Mouse (Mus musculus): ENCODE data around the gene Fcgr3. TPM values are rescaled to one million over a fixed set of nuclear protein-coding genes. Genes with fewer than 3 reads are reported as not detected.
"Not testable (repeated sequence)": the region's sequence is repeated elsewhere in the genome, so short reads cannot be mapped to it uniquely, and the experiment has no call there.

Fcgr3 gene
- polyA plus RNA-seq, 1 experiment from 2014 or later, result 5.6 TPM

DNA sequence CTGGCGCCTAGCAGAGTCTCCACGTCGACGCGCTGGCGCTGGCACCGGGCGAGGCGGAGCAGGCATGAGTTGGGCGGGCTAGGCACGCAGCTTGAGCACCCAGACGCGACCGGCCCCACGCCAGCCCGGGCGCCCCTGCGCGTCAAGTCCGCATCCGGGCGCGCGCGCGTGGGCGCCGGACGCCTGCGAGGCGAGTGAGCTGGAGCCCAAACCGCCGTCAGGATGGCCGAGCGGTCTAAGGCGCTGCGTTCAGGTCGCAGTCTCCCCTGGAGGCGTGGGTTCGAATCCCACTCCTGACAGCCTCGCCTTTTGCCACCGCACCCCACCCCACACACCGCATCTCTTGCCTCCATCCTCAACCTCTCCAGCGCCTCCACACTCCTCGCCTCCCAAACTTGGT is 1.0 kb upstream of the Fcgr3 start:
- H3K4me1 ChIP-seq (ENCODE audit: control insufficient read depth, insufficient read depth, low read length); DNase-seq (ENCODE audit: low spot score); H3K36me3 ChIP-seq (ENCODE audit: control insufficient read depth, insufficient read depth, low read length); H3K9ac ChIP-seq (ENCODE audit: low read length); H3K4me2 ChIP-seq (ENCODE audit: low read depth); H3K9me3 ChIP-seq (ENCODE audit: control insufficient read depth, low read length); H3K27ac ChIP-seq (ENCODE audit: low read depth, low read length): not testable (repeated sequence)
- Histone ChIP-seq H3K4me3 (ENCODE audit: low read depth, low read length) (0 out of 2 replicates have a peak overlapping the region, but pooled peaks have one; percentile 16), H3K27me3 (ENCODE audit: control insufficient read depth, insufficient read depth, low read length) (peaks cover 31% of the 10 kb centered on the region)
- WGBS, result 5% methylated on average over 25 of the region's 45 CpGs
- peak; percentile 5; the same call in 1 of the 2 replicates for ATAC-seq (ENCODE audit: insufficient read depth, low FRiP score, low TSS enrichment)

DNA sequence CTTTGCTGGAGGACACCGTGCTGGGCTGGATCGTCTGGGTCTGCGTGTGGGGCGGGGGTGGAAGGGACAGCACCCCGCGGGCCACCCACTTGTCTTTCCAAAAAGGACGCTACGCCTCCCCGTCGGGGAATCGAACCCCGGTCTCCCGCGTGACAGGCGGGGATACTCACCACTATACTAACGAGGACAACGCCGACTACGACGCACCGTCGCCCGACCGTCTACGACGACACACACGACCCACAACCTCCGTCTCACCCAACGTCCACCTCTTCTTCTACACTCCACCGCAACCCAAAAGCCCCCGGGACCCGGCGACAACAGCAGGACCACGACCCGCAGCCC is 480 bp upstream of the Fcgr3 start:
- not testable (repeated sequence) for H3K27ac ChIP-seq (ENCODE audit: low read depth, low read length); H3K4me1 ChIP-seq (ENCODE audit: control insufficient read depth, insufficient read depth, low read length); DNase-seq (ENCODE audit: low spot score); H3K9ac ChIP-seq (ENCODE audit: low read length); H3K9me3 ChIP-seq (ENCODE audit: control insufficient read depth, low read length); H3K36me3 ChIP-seq (ENCODE audit: control insufficient read depth, insufficient read depth, low read length)
- H3K27me3 ChIP-seq (ENCODE audit: control insufficient read depth, insufficient read depth, low read length), result peaks cover 30% of the 10 kb centered on the region
- H3K4me2 ChIP-seq (ENCODE audit: low read depth), result peak overlapping the region; percentile 31; the same call in 1 of the 2 replicates
- 1% methylated on average over 16 of the region's 35 CpGs for WGBS
- peak; percentile 39 for ATAC-seq (ENCODE audit: insufficient read depth, low FRiP score, low TSS enrichment)
- peak overlapping the region; percentile 31 for H3K4me3 ChIP-seq (ENCODE audit: low read depth, low read length)

DNA sequence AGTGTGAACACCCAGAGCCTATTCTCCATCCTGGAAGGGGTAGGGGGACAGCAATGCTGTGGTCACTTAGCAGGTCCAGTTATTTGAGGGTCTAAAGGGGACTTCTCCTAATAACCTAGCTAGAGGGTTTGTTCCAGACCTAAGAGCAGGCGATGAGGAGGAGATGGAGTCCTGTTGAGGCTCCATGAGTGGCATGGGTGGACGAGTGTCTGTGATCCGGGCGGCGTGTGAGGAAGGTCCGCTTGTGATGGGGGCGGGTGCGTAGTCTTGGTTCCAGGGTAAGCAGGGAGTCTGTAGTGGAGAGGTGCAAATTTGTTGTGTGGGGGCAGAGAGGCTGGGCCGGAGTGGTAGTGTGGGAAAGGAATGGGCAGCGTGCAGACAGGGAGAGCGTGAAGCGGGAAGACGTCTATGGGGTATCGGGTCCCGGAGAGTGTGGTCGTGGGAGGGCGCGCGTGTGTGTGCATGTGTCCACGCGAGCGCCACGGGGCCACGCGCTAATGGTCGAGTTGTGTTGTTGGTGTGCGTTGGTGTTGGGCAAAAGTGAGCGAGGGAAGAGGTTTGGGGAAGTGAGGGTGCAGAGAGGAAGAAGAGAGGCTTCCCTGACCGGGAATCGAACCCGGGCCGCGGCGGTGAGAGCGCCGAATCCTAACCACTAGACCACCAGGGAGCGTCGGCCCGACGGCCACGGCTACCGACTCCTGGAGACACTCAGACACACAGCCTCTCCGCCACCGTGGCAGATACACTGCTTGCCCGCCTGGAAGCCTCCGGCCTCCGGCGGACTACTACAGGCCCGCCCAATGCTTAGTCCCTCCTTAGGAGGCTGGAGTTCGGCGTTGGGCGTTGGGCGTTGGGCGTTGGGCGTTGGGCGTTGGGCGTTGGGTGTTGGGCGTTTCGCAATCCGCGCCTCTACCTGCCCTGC is 905 bp downstream of the Fcgr3 start:
- H3K27ac ChIP-seq (ENCODE audit: low read depth, low read length); H3K4me1 ChIP-seq (ENCODE audit: control insufficient read depth, insufficient read depth, low read length); H3K9me3 ChIP-seq (ENCODE audit: control insufficient read depth, low read length); H3K9ac ChIP-seq (ENCODE audit: low read length); H3K36me3 ChIP-seq (ENCODE audit: control insufficient read depth, insufficient read depth, low read length): not testable (repeated sequence)
- 9% methylated on average over 38 of the region's 61 CpGs for WGBS
- peak overlapping the region; percentile 29 for H3K4me2 ChIP-seq (ENCODE audit: low read depth)
- ATAC-seq (ENCODE audit: insufficient read depth, low FRiP score, low TSS enrichment) (peak; percentile 82), DNase-seq (ENCODE audit: low spot score) (peak; percentile 32)
- peak overlapping the region; percentile 27 for H3K4me3 ChIP-seq (ENCODE audit: low read depth, low read length)
- peaks cover 22% of the 10 kb centered on the region for H3K27me3 ChIP-seq (ENCODE audit: control insufficient read depth, insufficient read depth, low read length)

DNA sequence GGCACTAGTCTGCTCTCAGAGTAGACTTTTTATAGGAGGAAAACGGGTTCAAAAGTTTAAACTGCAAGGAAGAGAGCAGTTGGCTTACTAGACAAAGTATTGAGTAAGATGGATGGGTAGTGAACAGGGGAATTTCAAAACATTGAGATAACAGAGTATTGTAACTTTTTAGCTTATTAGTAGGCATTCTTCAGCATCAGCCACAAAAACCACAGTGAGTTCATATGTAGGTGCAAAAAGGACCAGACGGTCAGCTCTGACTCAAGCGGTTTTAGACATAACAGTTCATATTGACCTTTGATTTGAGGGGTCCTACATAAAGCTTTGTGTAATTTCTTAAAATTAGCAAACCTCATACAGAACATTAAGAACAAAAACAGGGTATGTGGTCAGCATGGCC is 3.2 kb downstream of the Fcgr3 start:
- Histone ChIP-seq H3K4me3 (ENCODE audit: low read depth, low read length) (no peak overlapping the region), H3K27ac (ENCODE audit: low read depth, low read length) (no peak overlapping the region), H3K36me3 (ENCODE audit: control insufficient read depth, insufficient read depth, low read length) (no peaks in the 10 kb centered on the region), H3K27me3 (ENCODE audit: control insufficient read depth, insufficient read depth, low read length) (peaks cover 18% of the 10 kb centered on the region), H3K9ac (ENCODE audit: low read length) (no peak overlapping the region), H3K9me3 (ENCODE audit: control insufficient read depth, low read length) (no peaks in the 10 kb centered on the region), H3K4me1 (ENCODE audit: control insufficient read depth, insufficient read depth, low read length) (no peaks in the 10 kb centered on the region), H3K4me2 (ENCODE audit: low read depth) (no peak overlapping the region)
- ATAC-seq (ENCODE audit: insufficient read depth, low FRiP score, low TSS enrichment) (no peak), DNase-seq (ENCODE audit: low spot score) (no peak)
- 95% methylated on average over 3 of the region's 3 CpGs for WGBS

DNA sequence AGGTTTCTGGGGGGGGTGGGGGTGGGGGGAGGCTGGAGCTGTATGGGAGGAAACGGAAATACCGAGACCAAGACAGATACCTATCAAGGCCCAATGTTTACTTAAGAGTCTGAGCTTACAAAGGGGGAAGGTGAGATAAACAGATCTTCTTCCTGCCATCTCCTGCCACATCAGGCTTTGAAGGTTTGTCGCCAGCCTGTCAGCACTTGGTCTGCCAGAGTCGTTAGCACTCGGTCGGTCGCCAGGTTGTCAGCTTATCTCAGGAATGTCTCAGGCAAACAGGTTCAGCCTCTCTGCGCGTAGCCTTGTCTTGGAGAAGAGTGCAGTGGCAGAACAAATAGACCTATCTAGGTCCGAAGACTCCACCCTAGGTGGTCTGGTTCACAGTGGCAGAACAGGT is 4.3 kb downstream of the Fcgr3 start:
- Histone ChIP-seq H3K36me3 (ENCODE audit: control insufficient read depth, insufficient read depth, low read length) (no peaks in the 10 kb centered on the region), H3K27ac (ENCODE audit: low read depth, low read length) (no peak overlapping the region), H3K9me3 (ENCODE audit: control insufficient read depth, low read length) (no peaks in the 10 kb centered on the region), H3K4me3 (ENCODE audit: low read depth, low read length) (no peak overlapping the region), H3K27me3 (ENCODE audit: control insufficient read depth, insufficient read depth, low read length) (peaks cover 14% of the 10 kb centered on the region), H3K4me1 (ENCODE audit: control insufficient read depth, insufficient read depth, low read length) (no peaks in the 10 kb centered on the region), H3K9ac (ENCODE audit: low read length) (no peak overlapping the region), H3K4me2 (ENCODE audit: low read depth) (no peak overlapping the region)
- WGBS, result 57% methylated on average over 10 of the region's 10 CpGs
- no peak for DNase-seq (ENCODE audit: low spot score)
- no peak for ATAC-seq (ENCODE audit: insufficient read depth, low FRiP score, low TSS enrichment)

DNA sequence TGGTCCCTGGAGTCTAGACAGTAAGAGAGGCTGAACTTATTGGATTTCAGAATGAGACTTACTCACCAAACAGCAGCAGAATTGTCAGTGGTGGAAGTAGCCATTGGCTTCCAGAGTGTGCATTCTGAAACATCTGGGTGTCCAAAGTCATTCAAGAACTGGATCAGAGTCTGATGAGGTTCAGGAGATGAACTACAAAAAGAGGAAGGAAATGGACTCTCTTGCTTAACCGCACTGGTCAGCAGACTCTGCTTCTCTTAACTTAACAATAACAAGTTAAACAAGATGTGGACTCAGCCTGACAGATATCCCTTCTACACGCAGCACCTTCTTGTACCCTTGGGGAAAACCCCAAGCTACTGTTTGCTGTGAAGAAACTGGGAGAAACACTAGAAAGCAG is 5.5 kb downstream of the Fcgr3 start:
- H3K4me3 ChIP-seq (ENCODE audit: low read depth, low read length), result no peak overlapping the region
- no peak overlapping the region for H3K4me2 ChIP-seq (ENCODE audit: low read depth)
- 84% methylated on average over 2 of the region's 2 CpGs for WGBS
- peaks cover 7% of the 10 kb centered on the region for H3K27me3 ChIP-seq (ENCODE audit: control insufficient read depth, insufficient read depth, low read length)
- no peak overlapping the region for H3K9ac ChIP-seq (ENCODE audit: low read length)
- ATAC-seq (ENCODE audit: insufficient read depth, low FRiP score, low TSS enrichment) (no peak), DNase-seq (ENCODE audit: low spot score) (no peak)
- no peaks in the 10 kb centered on the region for H3K36me3 ChIP-seq (ENCODE audit: control insufficient read depth, insufficient read depth, low read length)
- no peak overlapping the region for H3K27ac ChIP-seq (ENCODE audit: low read depth, low read length)
- no peaks in the 10 kb centered on the region for H3K9me3 ChIP-seq (ENCODE audit: control insufficient read depth, low read length)
- no peaks in the 10 kb centered on the region for H3K4me1 ChIP-seq (ENCODE audit: control insufficient read depth, insufficient read depth, low read length)

DNA sequence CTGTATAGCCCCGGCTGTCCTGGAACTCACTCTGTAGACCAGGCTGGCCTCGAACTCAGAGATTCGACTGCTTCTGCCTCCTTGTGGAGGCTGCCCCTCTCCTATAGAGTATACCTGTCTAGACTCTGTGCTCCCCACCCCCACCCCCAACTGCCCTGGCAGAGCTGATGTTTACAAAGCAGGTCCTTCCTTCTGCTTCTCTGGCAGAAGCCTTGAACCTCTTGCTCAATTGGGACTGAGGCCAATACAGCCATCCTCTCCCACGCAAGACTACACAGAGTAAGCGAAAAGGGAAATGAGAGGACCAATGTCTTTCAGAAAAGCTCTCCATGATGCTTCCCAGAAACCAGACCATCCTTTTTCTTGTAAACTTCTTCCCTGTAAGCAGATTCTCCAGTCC is 7.5 kb downstream of the Fcgr3 start:
- no peak overlapping the region for H3K4me2 ChIP-seq (ENCODE audit: low read depth)
- H3K4me3 ChIP-seq (ENCODE audit: low read depth, low read length), result no peak overlapping the region
- no peaks in the 10 kb centered on the region for H3K9me3 ChIP-seq (ENCODE audit: control insufficient read depth, low read length)
- DNase-seq (ENCODE audit: low spot score), result no peak
- H3K27me3 ChIP-seq (ENCODE audit: control insufficient read depth, insufficient read depth, low read length), result no peaks in the 10 kb centered on the region
- H3K9ac ChIP-seq (ENCODE audit: low read length), result no peak overlapping the region
- H3K27ac ChIP-seq (ENCODE audit: low read depth, low read length), result no peak overlapping the region
- H3K36me3 ChIP-seq (ENCODE audit: control insufficient read depth, insufficient read depth, low read length), result no peaks in the 10 kb centered on the region
- no peak for ATAC-seq (ENCODE audit: insufficient read depth, low FRiP score, low TSS enrichment)
- H3K4me1 ChIP-seq (ENCODE audit: control insufficient read depth, insufficient read depth, low read length), result no peaks in the 10 kb centered on the region
- WGBS, result 91% methylated on average over 5 of the region's 5 CpGs

DNA sequence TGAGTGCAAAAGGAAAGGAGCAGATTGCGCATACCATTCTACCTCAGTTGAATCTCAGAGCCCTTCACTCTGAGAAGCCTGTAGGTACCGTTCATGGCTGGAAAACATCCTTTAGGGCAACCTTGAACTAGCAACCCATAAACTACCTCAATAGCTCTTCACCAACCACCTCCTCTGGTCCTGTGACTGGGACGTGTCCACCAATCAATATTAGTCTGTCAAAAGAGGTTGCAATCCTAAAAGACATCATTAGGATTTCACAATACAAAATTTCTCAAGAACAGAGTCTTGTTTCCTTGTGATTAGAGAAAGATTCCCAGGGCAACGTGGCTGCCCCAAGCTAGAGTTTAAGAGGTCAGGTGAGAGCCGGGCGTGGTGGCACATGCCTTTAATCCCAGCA is 11.4 kb downstream of the Fcgr3 start:
- H3K4me3 ChIP-seq (ENCODE audit: low read depth, low read length), result no peak overlapping the region
- H3K27me3 ChIP-seq (ENCODE audit: control insufficient read depth, insufficient read depth, low read length), result no peaks in the 10 kb centered on the region
- ATAC-seq (ENCODE audit: insufficient read depth, low FRiP score, low TSS enrichment) (no peak), DNase-seq (ENCODE audit: low spot score) (no peak)
- H3K4me2 ChIP-seq (ENCODE audit: low read depth), result no peak overlapping the region
- H3K36me3 ChIP-seq (ENCODE audit: control insufficient read depth, insufficient read depth, low read length), result no peaks in the 10 kb centered on the region
- 87% methylated on average over 6 of the region's 6 CpGs for WGBS
- H3K9me3 ChIP-seq (ENCODE audit: control insufficient read depth, low read length), result no peaks in the 10 kb centered on the region
- no peaks in the 10 kb centered on the region for H3K4me1 ChIP-seq (ENCODE audit: control insufficient read depth, insufficient read depth, low read length)
- H3K9ac ChIP-seq (ENCODE audit: low read length), result no peak overlapping the region
- no peak overlapping the region for H3K27ac ChIP-seq (ENCODE audit: low read depth, low read length)

DNA sequence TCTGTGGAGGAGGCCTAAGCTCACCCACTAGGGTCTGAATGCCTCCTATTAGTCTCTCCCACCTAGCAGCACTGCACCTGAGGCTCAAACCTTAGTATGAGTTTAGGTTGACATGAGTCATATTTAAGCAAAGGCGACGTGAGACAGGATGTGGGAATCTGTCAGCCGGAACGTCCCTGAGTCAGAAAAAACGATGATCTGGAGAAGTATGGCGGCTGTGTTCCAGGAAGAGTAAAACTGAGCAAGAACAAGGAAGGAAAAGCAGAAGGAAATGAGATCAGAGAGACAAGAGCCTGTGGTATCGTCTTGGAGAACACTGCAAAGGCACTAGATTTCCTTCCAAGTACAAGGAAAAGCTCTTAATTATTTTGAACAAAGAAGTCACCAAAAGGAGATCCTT is 14.0 kb downstream of the Fcgr3 start:
- no peaks in the 10 kb centered on the region for H3K4me1 ChIP-seq (ENCODE audit: control insufficient read depth, insufficient read depth, low read length)
- H3K9me3 ChIP-seq (ENCODE audit: control insufficient read depth, low read length), result no peaks in the 10 kb centered on the region
- ATAC-seq (ENCODE audit: insufficient read depth, low FRiP score, low TSS enrichment), result no peak
- WGBS, result 90% methylated on average over 7 of the region's 7 CpGs
- DNase-seq (ENCODE audit: low spot score), result no peak
- no peaks in the 10 kb centered on the region for H3K27me3 ChIP-seq (ENCODE audit: control insufficient read depth, insufficient read depth, low read length)
- no peaks in the 10 kb centered on the region for H3K36me3 ChIP-seq (ENCODE audit: control insufficient read depth, insufficient read depth, low read length)
- no peak overlapping the region for H3K4me2 ChIP-seq (ENCODE audit: low read depth)
- no peak overlapping the region for H3K27ac ChIP-seq (ENCODE audit: low read depth, low read length)
- H3K9ac ChIP-seq (ENCODE audit: low read length), result no peak overlapping the region
- H3K4me3 ChIP-seq (ENCODE audit: low read depth, low read length), result no peak overlapping the region

Data from neural tube, embryonic 11.5 days (tissue).